Mouse (Mus musculus): ENCODE measurements around the gene Ms4a15.

- TF ChIP-seq CTCF (conservative IDR thresholded peaks at IDR 0.05; ENCODE audit: insufficient read depth, insufficient read length, low read depth, low read length) (no peak), POLR2A (IDR thresholded peaks at IDR 0.05; ENCODE audit: low read depth, low read length) (no peak)
Measured at GRCm38 (mm10) chr19:10988563-10988962, 4.5 kb downstream of the Ms4a15 start.

Data from kidney, adult 2 months (tissue).